Mouse (Mus musculus) stomach, embryonic 15.5 days (tissue): ENCODE measurements around the gene Gfod1. TPM values are rescaled to one million over a fixed set of nuclear protein-coding genes. Genes with fewer than 3 reads are reported as not detected.

Experiments
- ATAC-seq: fragments of 200-750 bp; cut with Nextera tagmentation; 2 replicates; pipeline ENCODE4 v1.8.0; 2017; ENCODE audit warnings: low read depth, moderate number of reproducible peaks, moderate TSS enrichment; ENCODE audit not compliant: insufficient read depth, low FRiP score
- H3K27ac ChIP-seq: fragments of 300-500 bp; sonication (generic); 2 replicates; pipeline ENCODE4 v1.5.1; 2015; ENCODE audit warnings: mild to moderate bottlenecking, inconsistent platforms
- H3K27me3 ChIP-seq: fragments of 300-500 bp; sonication (generic); replicated peaks from 2 replicates; pipeline ENCODE4 v1.6.1; 2015; ENCODE audit warnings: inconsistent platforms
- H3K36me3 ChIP-seq: fragments of 300-500 bp; sonication (generic); 2 replicates; pipeline ENCODE4 v1.6.1; 2015; ENCODE audit warnings: inconsistent platforms
- H3K4me1 ChIP-seq: fragments of 300-500 bp; sonication (generic); 2 replicates; pipeline ENCODE4 v1.6.1; 2015; ENCODE audit warnings: inconsistent platforms
- H3K4me2 ChIP-seq: fragments of 300-500 bp; sonication (generic); 2 replicates; pipeline ENCODE4 v1.6.1; 2015; ENCODE audit warnings: mild to moderate bottlenecking, inconsistent platforms
- H3K4me3 ChIP-seq: fragments of 300-500 bp; sonication (generic); replicated peaks from 2 replicates; pipeline ENCODE4 v1.5.1; 2015; ENCODE audit warnings: inconsistent platforms
- H3K9ac ChIP-seq: fragments of 300-500 bp; sonication (generic); 2 replicates; pipeline ENCODE4 v1.6.1; 2015; ENCODE audit warnings: inconsistent platforms
- H3K9me3 ChIP-seq: fragments of 300-500 bp; sonication (generic); 2 replicates; pipeline ENCODE4 v1.6.1; 2016; ENCODE audit warnings: inconsistent platforms
- WGBS: fragments of 180-500 bp; shearing (Covaris S2); methylation state at CpG from one replicate; pipeline ENCODE4 v1.1.7; 2015; 5-methylcytosine and 5-hydroxymethylcytosine counted together
- polyA plus RNA-seq: library from polyadenylated mRNA; unstranded; fragments of >200 nt; fragmentation: Nextera tagmentation; extraction: Ambion mirVana; gene quantifications from 2 replicates; pipeline ENCODE4 v1.2.1, GENCODE M21; 2015

Gfod1 gene
- polyA plus RNA-seq, 1 experiment from 2014 or later = 0.73 TPM

GRCm38 (mm10) chr13:43193266-43193665, 110.7 kb downstream of the Gfod1 start:
- H3K36me3 ChIP-seq = no peaks in the 10 kb centered on the region
- no peaks in the 10 kb centered on the region for H3K27me3 ChIP-seq
- no peak overlapping the region for H3K4me3 ChIP-seq
- no peak overlapping the region for H3K27ac ChIP-seq
- 0 out of 2 replicates have a peak, but pooled peaks cover 12% of the 10 kb centered on the region for H3K4me1 ChIP-seq
- 29% methylated on average over 7 of the region's 7 CpGs for WGBS
- no peak overlapping the region for H3K9ac ChIP-seq
- H3K9me3 ChIP-seq = no peaks in the 10 kb centered on the region
- no peak overlapping the region for H3K4me2 ChIP-seq
- ATAC-seq = peak; percentile 31; the same call in 1 of the 2 replicates

- Histone ChIP-seq H3K27ac (no peak overlapping the region), H3K9ac (no peak overlapping the region), H3K4me1 (0 out of 2 replicates have a peak, but pooled peaks cover 12% of the 10 kb centered on the region), H3K27me3 (no peaks in the 10 kb centered on the region), H3K9me3 (no peaks in the 10 kb centered on the region), H3K4me3 (0 out of 2 replicates have a peak overlapping the region, but pooled peaks have one; percentile 2), H3K4me2 (peak overlapping the region; percentile 45), H3K36me3 (no peaks in the 10 kb centered on the region)
- ATAC-seq = peak; percentile 47; the same call in 1 of the 2 replicates
- 4% methylated on average over 14 of the region's 14 CpGs for WGBS
These were observed 112.2 kb downstream of the Gfod1 start for GRCm38 (mm10) chr13:43191741-43192192.

- ATAC-seq = no peak
- peak overlapping the region; percentile 45 for H3K4me2 ChIP-seq
- 19% methylated on average over 1 of the region's 2 CpGs for WGBS
- H3K27me3 ChIP-seq = no peaks in the 10 kb centered on the region
- H3K9me3 ChIP-seq = no peaks in the 10 kb centered on the region
- no peak overlapping the region for H3K4me3 ChIP-seq
- H3K9ac ChIP-seq = no peak overlapping the region
- H3K36me3 ChIP-seq = no peaks in the 10 kb centered on the region
- H3K4me1 ChIP-seq = 0 out of 2 replicates have a peak, but pooled peaks cover 10% of the 10 kb centered on the region
- no peak overlapping the region for H3K27ac ChIP-seq
These were observed 112.7 kb downstream of the Gfod1 start for GRCm38 (mm10) chr13:43191290-43191689.

- Histone ChIP-seq H3K4me3 (no peak overlapping the region), H3K36me3 (no peaks in the 10 kb centered on the region), H3K9ac (no peak overlapping the region), H3K4me1 (0 out of 2 replicates have a peak, but pooled peaks cover 2% of the 10 kb centered on the region), H3K27ac (no peak overlapping the region), H3K27me3 (no peaks in the 10 kb centered on the region), H3K4me2 (no peak overlapping the region), H3K9me3 (no peaks in the 10 kb centered on the region)
- 93% methylated on average over 4 of the region's 4 CpGs for WGBS
- ATAC-seq = no peak
These were observed 116.2 kb downstream of the Gfod1 start for GRCm38 (mm10) chr13:43187736-43188135.

- Histone ChIP-seq H3K9ac (no peak overlapping the region), H3K27ac (no peak overlapping the region)
These were observed 120.5 kb downstream of the Gfod1 start for GRCm38 (mm10) chr13:43183248-43184055.

GRCm38 (mm10) chr13:43182465-43183201, 121.3 kb downstream of the Gfod1 start:
- H3K27ac ChIP-seq = no peak overlapping the region
- WGBS = 15% methylated on average over 14 of the region's 14 CpGs
- H3K4me1 ChIP-seq = 0 out of 2 replicates have a peak, but pooled peaks cover 6% of the 10 kb centered on the region
- H3K9me3 ChIP-seq = no peaks in the 10 kb centered on the region
- peak overlapping the region; percentile 53 for H3K4me2 ChIP-seq
- no peak overlapping the region for H3K9ac ChIP-seq
- no peak for ATAC-seq
- H3K36me3 ChIP-seq = no peaks in the 10 kb centered on the region
- H3K4me3 ChIP-seq = peak overlapping the region; percentile 33
- H3K27me3 ChIP-seq = no peaks in the 10 kb centered on the region

More at GRCm38 (mm10) chr13:43183248-43184055, 120.5 kb downstream of the Gfod1 start:
- no peaks in the 10 kb centered on the region for H3K36me3 ChIP-seq
- H3K9me3 ChIP-seq = no peaks in the 10 kb centered on the region
- peak overlapping the region; percentile 53 for H3K4me2 ChIP-seq
- ATAC-seq = no peak; the same call in 1 of the 2 replicates
- peak overlapping the region; percentile 33 for H3K4me3 ChIP-seq
- H3K4me1 ChIP-seq = 0 out of 2 replicates have a peak, but pooled peaks cover 6% of the 10 kb centered on the region
- 44% methylated on average over 8 of the region's 8 CpGs for WGBS
- H3K27me3 ChIP-seq = no peaks in the 10 kb centered on the region

- Histone ChIP-seq H3K4me3 (no peak overlapping the region), H3K27ac (no peak overlapping the region), H3K4me2 (no peak overlapping the region), H3K4me1 (0 out of 2 replicates have a peak, but pooled peaks cover 6% of the 10 kb centered on the region), H3K27me3 (no peaks in the 10 kb centered on the region), H3K9me3 (no peaks in the 10 kb centered on the region), H3K36me3 (no peaks in the 10 kb centered on the region), H3K9ac (no peak overlapping the region)
- whole genome bisulfite sequencing = 58% methylated on average over 7 of the region's 7 CpGs
- ATAC-seq = no peak
These were observed 122.9 kb downstream of the Gfod1 start for GRCm38 (mm10) chr13:43181104-43181503.

- no peaks in the 10 kb centered on the region for H3K36me3 ChIP-seq
- no peak for ATAC-seq
- peaks cover 3% of the 10 kb centered on the region; the same call in 1 of the 2 replicates for H3K4me1 ChIP-seq
- no peak overlapping the region for H3K4me2 ChIP-seq
- no peak overlapping the region for H3K27ac ChIP-seq
- H3K27me3 ChIP-seq = no peaks in the 10 kb centered on the region
- H3K9ac ChIP-seq = no peak overlapping the region
- H3K4me3 ChIP-seq = no peak overlapping the region
- no peaks in the 10 kb centered on the region for H3K9me3 ChIP-seq
- 87% methylated on average over 7 of the region's 7 CpGs for WGBS
These were observed 126.7 kb downstream of the Gfod1 start for GRCm38 (mm10) chr13:43177317-43177716.

- H3K27me3 ChIP-seq = no peaks in the 10 kb centered on the region
- 96% methylated on average over 3 of the region's 3 CpGs for WGBS
- H3K4me2 ChIP-seq = no peak overlapping the region
- no peak overlapping the region for H3K27ac ChIP-seq
- no peaks in the 10 kb centered on the region for H3K36me3 ChIP-seq
- peaks cover 7% of the 10 kb centered on the region for H3K4me1 ChIP-seq
- H3K4me3 ChIP-seq = no peak overlapping the region
- no peaks in the 10 kb centered on the region for H3K9me3 ChIP-seq
- ATAC-seq = no peak
- H3K9ac ChIP-seq = no peak overlapping the region
These were observed 127.3 kb downstream of the Gfod1 start for GRCm38 (mm10) chr13:43176676-43177075.

- Histone ChIP-seq H3K9ac (no peak overlapping the region), H3K4me2 (peak overlapping the region; percentile 30; the same call in 1 of the 2 replicates), H3K27ac (no peak overlapping the region), H3K4me1 (peaks cover 7% of the 10 kb centered on the region), H3K9me3 (no peaks in the 10 kb centered on the region), H3K27me3 (no peaks in the 10 kb centered on the region), H3K4me3 (no peak overlapping the region), H3K36me3 (no peaks in the 10 kb centered on the region; the same call in 1 of the 2 replicates)
- no peak for ATAC-seq
- WGBS = 16% methylated on average over 9 of the region's 9 CpGs
These were observed 130.7 kb downstream of the Gfod1 start for GRCm38 (mm10) chr13:43173262-43173661.

GRCm38 (mm10) chr13:43172036-43172713, 131.8 kb downstream of the Gfod1 start:
- Histone ChIP-seq H3K4me2 (peak overlapping the region; percentile 69), H3K27me3 (no peaks in the 10 kb centered on the region), H3K9me3 (no peaks in the 10 kb centered on the region), H3K9ac (peak overlapping the region; percentile 47; the same call in 1 of the 2 replicates), H3K27ac (0 out of 2 replicates have a peak overlapping the region, but pooled peaks have one; percentile 76), H3K36me3 (no peaks in the 10 kb centered on the region; the same call in 1 of the 2 replicates), H3K4me1 (peaks cover 7% of the 10 kb centered on the region), H3K4me3 (peak overlapping the region; percentile 71)
- no peak for ATAC-seq
- WGBS = 32% methylated on average over 14 of the region's 14 CpGs
